Mouse (Mus musculus): ENCODE results near the gene Ano9. TPM values are rescaled to one million over a fixed set of nuclear protein-coding genes. Genes with fewer than 3 reads are reported as not detected.

The Ano9 gene
- polyA plus RNA-seq, 1 experiment: not detected

GRCm38 (mm10) chr7:141064175-141064574 is 53.4 kb downstream of the Ano9 start:
- no peak overlapping the region for H3ac ChIP-seq (ENCODE audit: control insufficient read depth, insufficient read length)
- TF ChIP-seq MAX (IDR thresholded peaks at IDR 0.05; ENCODE audit: low read depth): no peak
- TF ChIP-seq POLR2A (IDR thresholded peaks at IDR 0.05; ENCODE audit: insufficient read length, low read depth): no peak
- TF ChIP-seq CEBPB (IDR thresholded peaks at IDR 0.05; ENCODE audit: insufficient read depth, poor library complexity, severe bottlenecking): no peak
- no peak for TF ChIP-seq MYOD1 (IDR thresholded peaks at IDR 0.05; ENCODE audit: control insufficient read depth in 1 of 3, insufficient read length in 2 of 3, low read depth in 2 of 3)
- TF ChIP-seq TCF3 (IDR thresholded peaks at IDR 0.05; ENCODE audit: insufficient read length, low read depth): no peak
- TF ChIP-seq MYOG (IDR thresholded peaks at IDR 0.05; ENCODE audit: control insufficient read depth in 1 of 3, insufficient read depth in 1 of 3, insufficient read length in 2 of 3, low read depth in 2 of 3): no peak
- no peak for TF ChIP-seq E2F4 (IDR thresholded peaks at IDR 0.05; ENCODE audit: insufficient read depth)
- no peak for TF ChIP-seq SRF (IDR thresholded peaks at IDR 0.05; ENCODE audit: control insufficient read depth, insufficient read length, low read depth)
- TF ChIP-seq TCF12 (IDR thresholded peaks at IDR 0.05; ENCODE audit: insufficient read depth, poor library complexity, severe bottlenecking): no peak
- no peak for TF ChIP-seq REST (IDR thresholded peaks at IDR 0.05; ENCODE audit: insufficient read depth, insufficient read length)
- peaks cover 7% of the 10 kb centered on the region for H3K27me3 ChIP-seq (ENCODE audit: control insufficient read depth, insufficient read depth, insufficient read length)
- H3K4me2 ChIP-seq (ENCODE audit: low read depth): no peak overlapping the region
- H3K79me2 ChIP-seq (ENCODE audit: control insufficient read depth, insufficient read depth): no peaks in the 10 kb centered on the region
- H3K36me3 ChIP-seq (ENCODE audit: control insufficient read depth, insufficient read depth): no peaks in the 10 kb centered on the region
- H3K4me3 ChIP-seq: no peak overlapping the region

DNA sequence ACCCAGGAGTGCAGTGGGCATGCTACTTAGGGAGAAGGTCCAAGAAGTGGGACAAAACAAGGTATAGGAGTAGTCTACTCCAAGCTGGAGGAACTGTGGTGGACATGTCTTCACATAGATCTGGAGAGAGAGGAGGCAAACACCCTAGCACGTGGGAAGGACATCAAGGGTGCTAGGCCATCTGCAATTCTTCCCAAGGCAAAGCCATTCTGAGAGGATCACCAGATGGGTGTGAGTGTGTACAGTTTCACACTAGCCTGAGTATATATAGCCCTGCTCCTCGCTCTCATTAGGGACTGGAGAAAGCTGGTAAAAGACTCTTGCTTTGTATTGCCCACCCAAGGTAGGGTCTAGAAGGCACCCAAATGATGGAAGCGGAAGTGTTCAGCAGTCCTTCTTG is 54.3 kb downstream of the Ano9 start:
- Histone ChIP-seq H3K4me2 (ENCODE audit: low read depth) (no peak overlapping the region), H3K79me2 (ENCODE audit: control insufficient read depth, insufficient read depth) (no peaks in the 10 kb centered on the region), H3K27me3 (ENCODE audit: control insufficient read depth, insufficient read depth, insufficient read length) (peaks cover 7% of the 10 kb centered on the region), H3K36me3 (ENCODE audit: control insufficient read depth, insufficient read depth) (no peaks in the 10 kb centered on the region), H3K4me3 (no peak overlapping the region), H3ac (ENCODE audit: control insufficient read depth, insufficient read length) (no peak overlapping the region)
- TF ChIP-seq POLR2A (IDR thresholded peaks at IDR 0.05; ENCODE audit: insufficient read length, low read depth) (no peak), MYOG (IDR thresholded peaks at IDR 0.05; ENCODE audit: control insufficient read depth in 1 of 3, insufficient read depth in 1 of 3, insufficient read length in 2 of 3, low read depth in 2 of 3) (no peak), USF1 (IDR thresholded peaks at IDR 0.05; ENCODE audit: low read depth) (no peak), MAX (IDR thresholded peaks at IDR 0.05; ENCODE audit: low read depth) (no peak), CEBPB (IDR thresholded peaks at IDR 0.05; ENCODE audit: insufficient read depth, poor library complexity, severe bottlenecking) (no peak), SRF (IDR thresholded peaks at IDR 0.05; ENCODE audit: control insufficient read depth, insufficient read length, low read depth) (no peak), TCF12 (IDR thresholded peaks at IDR 0.05; ENCODE audit: insufficient read depth, poor library complexity, severe bottlenecking) (no peak), E2F4 (IDR thresholded peaks at IDR 0.05; ENCODE audit: insufficient read depth) (no peak), TCF3 (IDR thresholded peaks at IDR 0.05; ENCODE audit: insufficient read length, low read depth) (no peak), POLR2AphosphoS2 (IDR thresholded peaks at IDR 0.05; ENCODE audit: insufficient read length, low read depth) (no peak), REST (IDR thresholded peaks at IDR 0.05; ENCODE audit: insufficient read depth, insufficient read length) (no peak), MYOD1 (IDR thresholded peaks at IDR 0.05; ENCODE audit: control insufficient read depth in 1 of 3, insufficient read length in 2 of 3, low read depth in 2 of 3) (no peak)

- Histone ChIP-seq H3K4me2 (ENCODE audit: low read depth) (no peak overlapping the region), H3K27me3 (ENCODE audit: control insufficient read depth, insufficient read depth, insufficient read length) (peaks cover 7% of the 10 kb centered on the region)
- no peak for TF ChIP-seq REST (IDR thresholded peaks at IDR 0.05; ENCODE audit: insufficient read depth, insufficient read length)
- no peak for TF ChIP-seq SRF (IDR thresholded peaks at IDR 0.05; ENCODE audit: control insufficient read depth, insufficient read length, low read depth)
Observed at GRCm38 (mm10) chr7:141062525-141062924, 55.1 kb downstream of the Ano9 start.

GRCm38 (mm10) chr7:141061269-141061692 is 56.3 kb downstream of the Ano9 start:
- Histone ChIP-seq H3K79me2 (ENCODE audit: control insufficient read depth, insufficient read depth) (no peaks in the 10 kb centered on the region), H3K4me3 (peak overlapping the region; percentile 5), H3K4me2 (ENCODE audit: low read depth) (peak overlapping the region; percentile 72), H3K27me3 (ENCODE audit: control insufficient read depth, insufficient read depth, insufficient read length) (peaks cover 7% of the 10 kb centered on the region), H3ac (ENCODE audit: control insufficient read depth, insufficient read length) (peak overlapping the region; percentile 45), H3K36me3 (ENCODE audit: control insufficient read depth, insufficient read depth) (no peaks in the 10 kb centered on the region)
- TF ChIP-seq REST (IDR thresholded peaks at IDR 0.05; ENCODE audit: insufficient read depth, insufficient read length) (no peak), SRF (IDR thresholded peaks at IDR 0.05; ENCODE audit: control insufficient read depth, insufficient read length, low read depth) (no peak), E2F4 (IDR thresholded peaks at IDR 0.05; ENCODE audit: insufficient read depth) (no peak), MYOG (IDR thresholded peaks at IDR 0.05; ENCODE audit: control insufficient read depth in 1 of 3, insufficient read depth in 1 of 3, insufficient read length in 2 of 3, low read depth in 2 of 3) (no peak), POLR2AphosphoS2 (IDR thresholded peaks at IDR 0.05; ENCODE audit: insufficient read length, low read depth) (no peak), TCF3 (IDR thresholded peaks at IDR 0.05; ENCODE audit: insufficient read length, low read depth) (no peak), POLR2A (IDR thresholded peaks at IDR 0.05; ENCODE audit: insufficient read length, low read depth) (no peak), CEBPB (IDR thresholded peaks at IDR 0.05; ENCODE audit: insufficient read depth, poor library complexity, severe bottlenecking) (no peak), USF1 (IDR thresholded peaks at IDR 0.05; ENCODE audit: low read depth) (no peak), MAX (IDR thresholded peaks at IDR 0.05; ENCODE audit: low read depth) (no peak), MYOD1 (IDR thresholded peaks at IDR 0.05; ENCODE audit: control insufficient read depth in 1 of 3, insufficient read length in 2 of 3, low read depth in 2 of 3) (no peak), TCF12 (IDR thresholded peaks at IDR 0.05; ENCODE audit: insufficient read depth, poor library complexity, severe bottlenecking) (no peak)

More at GRCm38 (mm10) chr7:141062525-141062924, 55.1 kb downstream of the Ano9 start:
- Histone ChIP-seq H3ac (ENCODE audit: control insufficient read depth, insufficient read length) (no peak overlapping the region), H3K79me2 (ENCODE audit: control insufficient read depth, insufficient read depth) (no peaks in the 10 kb centered on the region), H3K36me3 (ENCODE audit: control insufficient read depth, insufficient read depth) (no peaks in the 10 kb centered on the region), H3K4me3 (no peak overlapping the region)
